Mouse (Mus musculus) MEL (cell line): ENCODE data around the gene Mmp2. TPM values are rescaled to one million over a fixed set of nuclear protein-coding genes. Genes with fewer than 3 reads are reported as not detected.

ENCODE experiments used
- DNase-seq: peaks from one replicate; pipeline ENCODE4 v3.0.0; 2011; ENCODE audit warnings: low read depth, low spot score
- H3K27ac ChIP-seq: 2 replicates; pipeline ENCODE4 v1.5.1; 2012; ENCODE audit warnings: low read depth, mild to moderate bottlenecking, control low read depth, low read length, moderate library complexity; ENCODE audit not compliant: control insufficient read depth
- H3K27me3 ChIP-seq, 2 experiments: fragments of 150-350 bp in 1 of 2; sonication (generic) in 1 of 2; 2 replicates each; pipeline ENCODE4 v1.6.1; 2012; ENCODE audit warnings: low read length in 2 of 2, mild to moderate bottlenecking in 2 of 2, improper control_type of control experiment in 1 of 2, moderate library complexity in 1 of 2; ENCODE audit not compliant: insufficient read depth in 2 of 2, control insufficient read depth in 1 of 2
- H3K36me3 ChIP-seq, 2 experiments: 2 replicates each; pipeline ENCODE4 v1.6.1; 2012 to 2014; ENCODE audit warnings: low read length in 2 of 2, improper control_type of control experiment in 1 of 2, inconsistent platforms in 1 of 2, mild to moderate bottlenecking in 1 of 2; ENCODE audit not compliant: insufficient read depth in 2 of 2, control insufficient read depth in 1 of 2
- H3K4me1 ChIP-seq, 2 experiments: fragments of 150-350 bp in 1 of 2; sonication (generic) in 1 of 2; 2 replicates each; pipeline ENCODE4 v1.6.1; 2012; ENCODE audit warnings: low read length in 2 of 2, improper control_type of control experiment in 1 of 2, mild to moderate bottlenecking in 1 of 2; ENCODE audit not compliant: insufficient read depth in 2 of 2, control insufficient read depth in 1 of 2
- H3K4me3 ChIP-seq, 2 experiments: fragments of 150-350 bp in 1 of 2; sonication (generic) in 1 of 2; 2 replicates each; pipeline ENCODE4 v1.5.1; 2012; ENCODE audit warnings: low read depth in 2 of 2, low read length in 2 of 2, mild to moderate bottlenecking in 2 of 2, moderate library complexity in 2 of 2, control low read depth in 1 of 2, improper control_type of control experiment in 1 of 2; ENCODE audit not compliant: control insufficient read depth in 1 of 2, insufficient read depth in 1 of 2
- H3K79me2 ChIP-seq: 2 replicates; pipeline ENCODE4 v1.6.1; 2012; ENCODE audit warnings: mild to moderate bottlenecking, low read length, moderate library complexity; ENCODE audit not compliant: control insufficient read depth, poor library complexity, insufficient read depth
- H3K9ac ChIP-seq: 2 replicates; pipeline ENCODE4 v1.6.1; 2012; ENCODE audit warnings: low read depth, mild to moderate bottlenecking, control low read depth, low read length, moderate library complexity; ENCODE audit not compliant: control insufficient read depth, poor library complexity, severe bottlenecking
- H3K9me3 ChIP-seq: fragments of 150-350 bp; sonication (generic); replicated peaks from 2 replicates; pipeline ENCODE4 v1.6.1; 2012; ENCODE audit warnings: mild to moderate bottlenecking, low read length, improper control_type of control experiment, moderate library complexity; ENCODE audit not compliant: insufficient read depth
- BHLHE40 ChIP-seq: IDR thresholded peaks from 2 replicates; pipeline ENCODE4 v1.6.1; 2012; ENCODE audit warnings: low read depth, mild to moderate bottlenecking, inconsistent platforms, low read length, improper control_type of control experiment, borderline replicate concordance
- CHD1 ChIP-seq: IDR thresholded peaks from 2 replicates; pipeline ENCODE4 v1.6.1; 2012; ENCODE audit warnings: low read depth, mild to moderate bottlenecking, inconsistent platforms, low read length, improper control_type of control experiment
- CHD2 ChIP-seq: IDR thresholded peaks from 2 replicates; pipeline ENCODE4 v1.6.1; 2011; ENCODE audit warnings: low read length, improper control_type of control experiment
- E2F4 ChIP-seq: IDR thresholded peaks from 2 replicates; pipeline ENCODE4 v1.6.1; 2011; ENCODE audit warnings: low read depth, low read length, improper control_type of control experiment, borderline replicate concordance
- ELF1 ChIP-seq: IDR thresholded peaks from 2 replicates; pipeline ENCODE4 v1.6.1; 2014; ENCODE audit warnings: low read depth, mild to moderate bottlenecking, inconsistent platforms, low read length, improper control_type of control experiment, moderate library complexity
- EP300 ChIP-seq, 2 experiments: IDR thresholded peaks; 2 replicates each; pipeline ENCODE4 v1.6.1; 2011; ENCODE audit warnings: improper control_type of control experiment in 2 of 2, low read length in 2 of 2, low read depth in 1 of 2, mild to moderate bottlenecking in 1 of 2
- GABPA ChIP-seq: IDR thresholded peaks from 2 replicates; pipeline ENCODE4 v1.6.1; 2012; ENCODE audit warnings: low read depth, mild to moderate bottlenecking, inconsistent platforms, low read length, improper control_type of control experiment, moderate library complexity
- GATA1 ChIP-seq: IDR thresholded peaks from 2 replicates; pipeline ENCODE4 v1.6.1; 2011; ENCODE audit warnings: low read depth, low read length, improper control_type of control experiment
- KAT2A ChIP-seq: conservative IDR thresholded peaks from 2 replicates; pipeline ENCODE4 v1.6.1; 2012; ENCODE audit warnings: low read depth, low read length, improper control_type of control experiment, inconsistent platforms
- MAFK ChIP-seq: IDR thresholded peaks from 2 replicates; pipeline ENCODE4 v1.6.1; 2011; ENCODE audit warnings: low read depth, mild to moderate bottlenecking, low read length, improper control_type of control experiment, borderline replicate concordance
- MAZ ChIP-seq: IDR thresholded peaks from 2 replicates; pipeline ENCODE4 v1.6.1; 2012; ENCODE audit warnings: low read depth, mild to moderate bottlenecking, inconsistent platforms, low read length, improper control_type of control experiment
- MEF2A ChIP-seq: IDR thresholded peaks from 2 replicates; pipeline ENCODE4 v1.6.1; 2014; ENCODE audit warnings: low read depth, mild to moderate bottlenecking, inconsistent platforms, low read length, improper control_type of control experiment; ENCODE audit not compliant: poor library complexity, insufficient replicate concordance, severe bottlenecking; ENCODE audit errors: extremely low read depth
- MXI1 ChIP-seq: IDR thresholded peaks from 2 replicates; pipeline ENCODE4 v1.6.1; 2011; ENCODE audit warnings: mild to moderate bottlenecking, low read depth, low read length, improper control_type of control experiment
- MYC ChIP-seq: IDR thresholded peaks from 2 replicates; pipeline ENCODE4 v1.6.1; 2011; ENCODE audit warnings: low read depth, mild to moderate bottlenecking, low read length, improper control_type of control experiment, moderate library complexity
- NELFE ChIP-seq: IDR thresholded peaks from 2 replicates; pipeline ENCODE4 v1.6.1; 2011; ENCODE audit warnings: low read depth, low read length, improper control_type of control experiment
- NRF1 ChIP-seq: IDR thresholded peaks from 2 replicates; pipeline ENCODE4 v1.6.1; 2014; ENCODE audit warnings: low read depth, mild to moderate bottlenecking, inconsistent platforms, low read length, improper control_type of control experiment, moderate library complexity; ENCODE audit not compliant: poor library complexity, insufficient read depth, severe bottlenecking
- POLR2AphosphoS2 ChIP-seq: IDR thresholded peaks from 2 replicates; pipeline ENCODE4 v1.6.1; 2011; ENCODE audit warnings: low read length, improper control_type of control experiment
- POLR2AphosphoS5 ChIP-seq: IDR thresholded peaks from 2 replicates; pipeline ENCODE4 v1.6.1; 2012; ENCODE audit warnings: low read depth, borderline replicate concordance, mild to moderate bottlenecking, inconsistent platforms, low read length, moderate library complexity, mixed read lengths
- RAD21 ChIP-seq: IDR thresholded peaks from 2 replicates; pipeline ENCODE4 v1.6.1; 2011; ENCODE audit warnings: mild to moderate bottlenecking, low read depth, low read length, improper control_type of control experiment
- RCOR1 ChIP-seq: IDR thresholded peaks from 2 replicates; pipeline ENCODE4 v1.6.1; 2012; ENCODE audit warnings: low read depth, mild to moderate bottlenecking, inconsistent platforms, low read length, improper control_type of control experiment
- SIN3A ChIP-seq: IDR thresholded peaks from 2 replicates; pipeline ENCODE4 v1.6.1; 2012; ENCODE audit warnings: low read length, improper control_type of control experiment, inconsistent platforms
- SMC3 ChIP-seq: IDR thresholded peaks from 2 replicates; pipeline ENCODE4 v1.6.1; 2011; ENCODE audit warnings: low read depth, low read length, improper control_type of control experiment
- TAL1 ChIP-seq: IDR thresholded peaks from 2 replicates; pipeline ENCODE4 v1.6.1; 2012; ENCODE audit warnings: mild to moderate bottlenecking, inconsistent platforms, low read length, moderate library complexity, mixed read lengths
- TBP ChIP-seq: IDR thresholded peaks from 2 replicates; pipeline ENCODE4 v1.8.0; 2011; ENCODE audit warnings: low read depth, low read length, improper control_type of control experiment
- TCF12 ChIP-seq: IDR thresholded peaks from 2 replicates; pipeline ENCODE4 v1.6.1; 2014; ENCODE audit warnings: low read depth, mild to moderate bottlenecking, inconsistent platforms, low read length, improper control_type of control experiment, moderate library complexity
- UBTF ChIP-seq: IDR thresholded peaks from 2 replicates; pipeline ENCODE4 v1.6.1; 2012; ENCODE audit warnings: low read depth, mild to moderate bottlenecking, inconsistent platforms, low read length, improper control_type of control experiment, moderate library complexity, borderline replicate concordance; ENCODE audit not compliant: insufficient read depth
- USF1 ChIP-seq: IDR thresholded peaks from 2 replicates; pipeline ENCODE4 v1.6.1; 2014; ENCODE audit warnings: low read depth, mild to moderate bottlenecking, inconsistent platforms, low read length, improper control_type of control experiment, moderate library complexity
- USF2 ChIP-seq, 2 experiments: IDR thresholded peaks; 2 replicates each; pipeline ENCODE4 v1.6.1; 2011 to 2012; ENCODE audit warnings: improper control_type of control experiment in 2 of 2, low read length in 2 of 2, borderline replicate concordance in 1 of 2, inconsistent platforms in 1 of 2, low read depth in 1 of 2, mild to moderate bottlenecking in 1 of 2; ENCODE audit not compliant: insufficient read depth in 1 of 2
- ZKSCAN1 ChIP-seq: IDR thresholded peaks from 2 replicates; pipeline ENCODE4 v1.6.1; 2012; ENCODE audit warnings: low read depth, mild to moderate bottlenecking, inconsistent platforms, low read length, improper control_type of control experiment, moderate library complexity
- ZMIZ1 ChIP-seq: IDR thresholded peaks from 2 replicates; pipeline ENCODE4 v1.6.1; 2012; ENCODE audit warnings: low read depth, mild to moderate bottlenecking, inconsistent platforms, low read length, improper control_type of control experiment, moderate library complexity
- ZNF384 ChIP-seq: IDR thresholded peaks from 2 replicates; pipeline ENCODE4 v1.6.1; 2012; ENCODE audit warnings: low read depth, mild to moderate bottlenecking, inconsistent platforms, low read length, improper control_type of control experiment
- polyA plus RNA-seq, 2 experiments: library from polyadenylated mRNA; stranded (reverse) in 1 of 2; unstranded in 1 of 2; fragments of >175 nt in 1 of 2; fragments of >200 nt in 1 of 2; gene quantifications; 2 replicates each; pipeline versions ENCODE4 v1.2.1 to v1.2.4; 2012; ENCODE audit warnings: low replicate concordance in 2 of 2, low read depth in 1 of 2; ENCODE audit not compliant: insufficient read length in 2 of 2, insufficient read depth in 1 of 2, missing spikeins in 1 of 2
- total RNA-seq: library from RNA; depleted of rRNA; stranded (reverse); fragments of 300-350 nt; gene quantifications from 2 replicates; pipeline ENCODE4 v1.2.3, GENCODE M21; 2012

Gene Mmp2
- total and polyA plus RNA-seq, 3 experiments, result 0.25 TPM; not detected in 2

DNA sequence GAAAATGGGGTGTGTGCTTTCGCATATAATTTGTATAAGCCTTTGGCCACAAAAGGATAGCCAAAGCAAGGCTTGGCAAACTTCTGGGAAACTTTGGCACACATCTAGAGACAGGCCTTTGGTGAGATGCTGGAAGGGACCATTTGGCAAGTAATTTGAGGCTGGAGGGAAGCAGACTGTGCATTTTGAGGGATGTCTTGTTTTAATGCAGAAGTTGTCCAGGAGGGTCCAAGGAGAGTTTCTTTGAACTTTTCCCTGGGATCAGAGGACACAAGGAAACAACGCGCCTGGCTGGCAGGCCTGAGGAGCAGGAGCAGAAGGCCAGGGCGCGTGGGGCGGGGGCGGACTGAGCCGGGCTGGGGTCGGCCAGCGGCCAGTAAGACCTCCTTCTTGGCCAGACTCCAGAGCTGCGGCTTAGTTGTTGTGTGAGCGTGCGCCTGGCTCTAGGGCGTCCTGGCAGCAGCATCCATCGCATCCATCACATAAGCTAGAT is 1.2 kb downstream of the Mmp2 start:
- Histone ChIP-seq H3K9me3 (no peaks in the 10 kb centered on the region), H3K79me2 (no peaks in the 10 kb centered on the region)

DNA sequence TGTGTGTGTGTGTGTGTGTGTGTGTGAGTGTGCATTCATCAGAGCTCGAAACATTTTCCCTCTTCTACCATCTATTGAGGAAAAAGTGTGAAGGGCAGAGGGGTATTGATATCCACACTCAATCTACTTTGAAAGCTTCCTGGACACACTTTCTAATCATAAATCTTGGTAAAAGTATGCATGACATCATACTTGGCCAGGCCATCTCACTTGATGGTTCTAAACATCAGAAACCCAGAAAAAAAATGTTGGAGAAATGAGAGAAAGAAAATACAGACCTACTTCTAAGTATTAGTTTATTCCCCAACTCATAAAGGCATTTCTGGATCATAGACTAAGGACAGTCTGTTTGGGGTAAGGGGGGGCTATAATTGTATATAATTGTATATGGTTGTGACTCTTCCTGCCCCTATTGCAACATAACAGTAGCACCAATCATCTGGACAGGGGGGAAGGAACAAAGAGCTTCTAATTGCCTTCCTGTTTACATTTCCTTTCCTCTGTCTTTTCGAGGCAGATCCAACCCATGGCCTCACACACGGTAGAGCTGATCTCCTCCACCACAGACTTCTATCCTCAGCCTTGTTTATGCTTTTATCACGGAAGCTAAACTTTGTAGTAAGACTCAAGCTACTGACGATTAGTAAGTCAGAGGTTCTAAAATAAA is 7.1 kb downstream of the Mmp2 start:
- Histone ChIP-seq H3K4me1 (no peaks in the 10 kb centered on the region), H3K27me3 (no peaks in the 10 kb centered on the region), H3K4me3 (no peak overlapping the region), H3K9me3 (no peaks in the 10 kb centered on the region), H3K27ac (no peak overlapping the region), H3K9ac (no peak overlapping the region), H3K36me3 (no peaks in the 10 kb centered on the region), H3K79me2 (no peaks in the 10 kb centered on the region)
- no peak for TF ChIP-seq USF1
- TF ChIP-seq ZKSCAN1, result no peak
- no peak for TF ChIP-seq POLR2AphosphoS5
- TF ChIP-seq RAD21, result no peak
- no peak for TF ChIP-seq E2F4
- no peak for TF ChIP-seq ELF1
- TF ChIP-seq CHD1, result no peak
- TF ChIP-seq CHD2, result no peak
- TF ChIP-seq TAL1, result no peak
- no peak for TF ChIP-seq BHLHE40
- no peak for TF ChIP-seq MAZ
- TF ChIP-seq POLR2AphosphoS2, result no peak
- TF ChIP-seq RCOR1, result no peak
- TF ChIP-seq MYC, result no peak
- TF ChIP-seq SMC3, result no peak
- TF ChIP-seq EP300 (IDR thresholded peaks at IDR 0.05; ENCODE audit: low read depth in 1 of 2, low read length in 2 of 2), result no peak
- TF ChIP-seq ZMIZ1, result no peak
- TF ChIP-seq TBP, result no peak
- no peak for TF ChIP-seq GABPA
- DNase-seq, result no peak

More for the DNA sequence above, 1.2 kb downstream of the Mmp2 start:
- no peak overlapping the region for H3K4me3 ChIP-seq
- H3K4me1 ChIP-seq, result no peaks in the 10 kb centered on the region
- TF ChIP-seq KAT2A (no peak), MAFK (no peak), NELFE (no peak), USF1 (no peak), MXI1 (no peak), UBTF (no peak), POLR2AphosphoS5 (no peak), SIN3A (no peak), MEF2A (no peak), TAL1 (no peak), USF2 (IDR thresholded peaks at IDR 0.05; ENCODE audit: borderline replicate concordance in 1 of 2, insufficient read depth in 1 of 2, low read depth in 1 of 2, low read length in 2 of 2) (no peak), CHD1 (no peak), ZNF384 (no peak), MYC (no peak), CHD2 (no peak), NRF1 (no peak), MAZ (no peak), GATA1 (no peak), TCF12 (no peak)
- no peak for DNase-seq
- H3K36me3 ChIP-seq, result no peaks in the 10 kb centered on the region
- no peak overlapping the region for H3K9ac ChIP-seq
- no peaks in the 10 kb centered on the region for H3K27me3 ChIP-seq
- H3K27ac ChIP-seq, result no peak overlapping the region
